Mouse (Mus musculus) monocyte, adult 2 months (primary cell): Measurements from ENCODE around the gene Ahnak.
"Not testable (repeated sequence)": the region's sequence is repeated elsewhere in the genome, so short reads cannot be mapped to it uniquely, and the experiment has no call there.

Experiments used
- DNase-seq, 2 experiments: peaks; one replicate each; pipeline ENCODE4 v3.0.0; 2022; ENCODE audit warnings: low spot score in 2 of 2, low read depth in 1 of 2

Gene Ahnak

DNA sequence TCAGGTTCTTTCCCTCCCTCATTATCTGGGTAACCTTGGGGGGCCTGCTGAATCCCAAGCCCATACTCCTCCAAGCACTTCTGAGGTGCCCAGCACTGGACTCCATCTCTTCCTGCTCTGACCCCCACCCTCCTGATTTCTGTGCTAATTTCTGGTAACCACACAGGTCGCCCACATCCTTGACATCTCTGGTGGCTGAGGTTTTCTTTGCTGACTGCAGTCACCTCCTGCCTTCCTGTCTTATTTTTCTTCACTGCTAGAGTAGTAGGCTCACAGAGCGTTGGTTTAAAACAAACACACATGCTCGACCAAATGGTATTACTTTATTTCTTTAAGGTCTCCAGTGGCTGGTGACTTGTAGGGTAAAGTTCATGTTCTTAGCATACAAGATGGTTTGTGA lies 49.1 kb downstream of the Ahnak start:
- DNase-seq: no peak

DNA sequence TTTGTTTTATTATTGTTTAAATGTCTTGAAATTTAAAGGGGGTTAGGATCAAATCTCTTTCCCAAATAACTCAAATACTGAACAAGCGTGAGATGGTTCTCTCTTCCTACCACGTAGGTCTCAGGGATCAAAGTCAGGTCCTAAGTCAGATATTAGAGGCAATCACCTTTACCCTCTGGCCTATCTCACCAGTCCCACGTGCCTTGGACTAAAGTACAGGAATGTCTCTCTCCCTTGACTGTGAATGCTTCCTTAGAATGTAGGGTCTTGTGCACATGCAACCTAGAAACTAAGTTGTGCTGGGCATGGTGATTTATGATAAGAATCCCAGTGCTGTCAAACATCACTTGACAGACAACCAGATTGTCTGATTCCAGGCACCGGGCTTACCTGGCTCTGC lies 50.2 kb downstream of the Ahnak start:
- DNase-seq: no peak

DNA sequence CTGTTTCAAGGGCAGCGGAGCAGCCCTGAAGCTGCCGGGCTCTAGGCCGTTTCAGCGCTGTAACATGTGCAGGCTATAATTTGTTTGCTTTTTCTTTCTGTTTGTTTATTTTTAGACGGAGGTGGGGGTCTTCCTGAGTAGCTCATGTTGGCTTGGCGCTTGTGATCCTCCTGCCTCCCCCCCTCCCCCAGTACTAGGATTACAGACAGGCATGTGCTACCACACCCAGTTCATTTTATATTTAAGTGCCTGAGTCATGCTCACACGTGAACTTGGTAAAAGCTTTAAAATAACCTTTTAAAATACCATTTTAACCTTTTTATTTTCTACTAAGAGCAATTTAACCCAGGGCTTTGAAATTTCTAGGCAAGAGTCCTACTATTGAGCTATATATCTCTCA lies 50.8 kb downstream of the Ahnak start:
- no peak for DNase-seq

DNA sequence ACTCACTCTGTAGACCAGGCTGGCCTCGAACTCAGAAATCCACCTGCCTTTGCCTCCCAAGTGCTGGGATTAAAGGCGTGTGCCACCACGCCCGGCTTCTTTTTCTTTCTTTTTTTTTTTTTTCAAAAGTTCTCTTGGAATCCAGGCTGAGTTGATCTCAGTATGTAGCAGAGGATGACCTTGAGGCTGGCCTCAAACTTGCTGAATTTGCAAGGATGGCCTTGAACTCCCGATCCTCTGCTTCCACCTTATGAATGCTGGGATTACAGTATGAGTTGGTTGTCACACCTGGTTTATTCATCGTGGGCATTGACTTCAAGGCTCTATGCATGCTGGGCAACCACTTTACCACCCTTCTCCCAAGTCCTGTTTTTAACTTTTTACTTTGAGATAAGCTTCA lies 51.6 kb downstream of the Ahnak start:
- DNase-seq: no peak

DNA sequence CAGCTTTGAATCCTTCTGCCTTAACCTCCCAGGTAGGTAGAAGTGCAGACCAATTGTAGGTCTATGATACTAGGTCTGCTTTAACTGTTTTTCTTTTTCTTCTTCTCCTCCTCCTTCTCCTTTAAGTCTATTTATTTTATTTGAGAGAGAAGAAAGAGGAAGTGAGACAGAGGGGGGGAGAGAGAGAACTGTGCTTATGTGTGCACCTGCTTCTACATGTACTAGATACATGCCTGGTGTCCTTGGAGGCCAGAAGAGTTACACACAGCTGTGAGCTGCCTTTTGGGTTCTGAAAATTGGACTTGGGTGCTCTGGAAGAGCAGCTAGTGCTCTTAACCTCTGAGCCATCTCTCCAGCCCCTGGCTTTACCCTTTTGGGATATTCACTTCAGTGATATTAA lies 52.0 kb downstream of the Ahnak start:
- no peak for DNase-seq

DNA sequence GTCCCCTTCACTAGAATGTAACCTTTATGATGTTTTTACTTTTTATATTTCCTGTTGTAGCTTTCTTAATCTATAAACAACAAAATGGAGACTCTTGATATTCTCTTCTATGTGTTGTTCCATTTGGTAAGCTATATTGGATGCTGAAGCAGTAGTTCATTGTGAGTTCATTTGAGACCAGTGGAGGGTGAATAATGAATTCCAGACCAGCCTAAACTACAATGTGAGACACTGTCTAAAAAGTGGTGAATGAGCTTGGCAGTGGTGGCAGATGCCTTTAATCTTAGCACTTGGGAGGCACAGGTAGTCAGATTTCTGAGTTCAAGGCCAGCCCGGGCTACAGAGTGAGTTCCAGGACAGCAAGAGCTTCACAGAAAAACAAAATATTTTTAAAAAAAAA lies 54.0 kb downstream of the Ahnak start:
- DNase-seq: no peak

DNA sequence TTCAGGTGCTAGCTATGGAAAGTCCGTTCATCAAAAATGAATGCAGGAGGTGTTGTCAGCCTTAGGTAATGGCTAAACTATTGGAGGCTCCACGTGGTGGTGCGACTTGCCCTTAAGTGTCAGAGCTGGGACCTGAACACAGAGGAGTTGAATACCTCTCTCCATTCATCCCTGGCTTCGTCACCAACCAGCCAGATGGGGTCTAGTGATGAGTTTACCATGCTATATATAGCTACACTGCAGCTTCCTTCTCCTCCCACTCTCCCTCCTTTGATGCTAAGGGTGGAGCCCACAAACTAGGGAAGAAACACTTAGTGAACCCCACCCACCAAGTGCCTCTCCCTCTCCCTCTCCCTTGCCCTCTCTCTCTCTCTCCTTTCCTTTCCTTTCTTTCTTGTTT lies 55.2 kb downstream of the Ahnak start:
- DNase-seq: no peak

DNA sequence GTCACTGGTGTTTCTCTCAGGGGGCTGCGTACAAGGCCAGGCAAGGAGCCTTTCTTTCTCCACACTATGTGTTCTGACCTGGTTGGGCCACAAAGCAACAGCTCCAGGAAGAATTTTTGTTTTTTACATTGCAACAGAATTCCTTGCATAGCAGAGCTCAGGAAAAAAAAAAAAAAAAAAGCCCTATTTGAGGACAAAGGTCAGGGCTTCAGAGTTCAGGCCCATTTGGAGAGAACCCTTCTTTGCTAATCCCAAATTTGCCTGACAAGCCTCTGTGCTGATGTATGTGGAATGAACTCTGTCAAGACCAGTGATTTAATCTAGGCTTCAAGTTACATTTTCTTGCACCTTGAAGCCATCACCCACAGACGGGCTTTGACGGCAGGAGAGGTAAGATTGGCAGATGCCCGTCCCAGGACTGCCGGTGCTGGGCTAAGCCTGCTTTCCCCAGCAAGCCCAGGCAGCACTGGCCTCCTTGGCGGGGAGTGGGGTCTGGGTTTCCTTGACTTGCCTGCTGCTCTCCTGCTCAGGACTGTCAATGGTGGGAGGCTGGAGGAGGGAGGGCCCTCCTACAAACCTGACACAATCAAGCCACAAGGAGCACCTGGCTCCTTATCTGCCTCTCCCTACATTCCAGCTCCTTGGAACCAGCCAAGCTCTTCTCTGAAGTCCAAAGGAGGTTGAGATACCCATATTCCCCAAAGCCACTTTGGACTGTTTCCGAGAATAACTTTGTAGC lies 58.3 kb downstream of the Ahnak start:
- no peak for DNase-seq

DNA sequence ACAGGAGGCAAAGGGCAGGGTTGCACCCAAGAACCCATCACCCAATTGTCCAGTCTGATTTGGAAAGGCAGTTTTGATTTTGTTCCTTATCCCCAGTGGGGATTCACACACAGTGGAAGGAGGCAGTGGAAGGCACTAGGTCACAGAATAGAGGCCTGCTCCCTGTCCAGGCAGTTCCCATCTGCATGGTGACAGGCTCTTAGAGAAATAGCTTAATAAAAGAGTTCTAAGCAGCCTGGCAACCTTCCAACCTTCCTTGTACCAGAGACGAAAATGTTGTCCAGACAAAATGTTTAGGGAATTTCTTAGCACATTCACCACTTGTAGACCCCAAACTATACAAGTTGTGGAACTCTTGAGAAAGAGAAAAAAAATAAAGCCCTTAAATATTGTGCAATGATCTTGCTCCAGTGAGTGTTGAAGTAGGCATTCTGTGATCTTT lies 58.9 kb downstream of the Ahnak start:
- no peak for DNase-seq

DNA sequence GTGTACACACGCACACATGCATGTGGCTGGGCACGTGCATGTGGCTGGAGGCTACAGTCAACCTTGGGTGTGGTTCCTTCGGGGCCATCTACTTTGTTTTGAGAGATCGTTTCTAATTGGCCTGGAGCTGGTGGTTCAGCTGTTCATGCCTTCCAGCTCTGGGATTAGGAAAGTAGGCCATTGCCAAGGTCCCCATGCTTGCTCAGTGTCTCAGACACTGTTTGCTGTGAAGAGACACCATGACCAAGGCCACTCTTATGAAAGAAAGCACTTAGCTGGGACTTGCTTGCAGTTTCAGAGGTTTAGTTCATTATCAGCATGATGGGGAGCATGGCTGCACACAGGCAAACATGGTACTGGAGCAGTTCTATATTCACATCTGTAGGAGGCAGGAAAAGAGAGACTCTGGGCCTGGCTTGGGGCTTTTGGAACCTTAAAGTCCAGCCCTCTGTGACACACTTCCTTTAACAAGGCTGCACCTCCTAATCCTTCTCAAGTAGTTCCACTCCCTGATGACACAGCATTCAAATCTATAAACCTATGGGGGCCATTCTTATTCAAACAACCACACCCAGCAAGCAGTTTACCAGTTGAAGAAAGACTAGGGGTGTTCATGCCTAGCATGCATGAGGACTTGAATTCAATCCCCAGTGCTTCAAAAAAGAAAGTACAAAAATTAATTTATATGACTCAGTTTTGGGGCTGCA lies 60.0 kb downstream of the Ahnak start:
- no peak for DNase-seq

DNA sequence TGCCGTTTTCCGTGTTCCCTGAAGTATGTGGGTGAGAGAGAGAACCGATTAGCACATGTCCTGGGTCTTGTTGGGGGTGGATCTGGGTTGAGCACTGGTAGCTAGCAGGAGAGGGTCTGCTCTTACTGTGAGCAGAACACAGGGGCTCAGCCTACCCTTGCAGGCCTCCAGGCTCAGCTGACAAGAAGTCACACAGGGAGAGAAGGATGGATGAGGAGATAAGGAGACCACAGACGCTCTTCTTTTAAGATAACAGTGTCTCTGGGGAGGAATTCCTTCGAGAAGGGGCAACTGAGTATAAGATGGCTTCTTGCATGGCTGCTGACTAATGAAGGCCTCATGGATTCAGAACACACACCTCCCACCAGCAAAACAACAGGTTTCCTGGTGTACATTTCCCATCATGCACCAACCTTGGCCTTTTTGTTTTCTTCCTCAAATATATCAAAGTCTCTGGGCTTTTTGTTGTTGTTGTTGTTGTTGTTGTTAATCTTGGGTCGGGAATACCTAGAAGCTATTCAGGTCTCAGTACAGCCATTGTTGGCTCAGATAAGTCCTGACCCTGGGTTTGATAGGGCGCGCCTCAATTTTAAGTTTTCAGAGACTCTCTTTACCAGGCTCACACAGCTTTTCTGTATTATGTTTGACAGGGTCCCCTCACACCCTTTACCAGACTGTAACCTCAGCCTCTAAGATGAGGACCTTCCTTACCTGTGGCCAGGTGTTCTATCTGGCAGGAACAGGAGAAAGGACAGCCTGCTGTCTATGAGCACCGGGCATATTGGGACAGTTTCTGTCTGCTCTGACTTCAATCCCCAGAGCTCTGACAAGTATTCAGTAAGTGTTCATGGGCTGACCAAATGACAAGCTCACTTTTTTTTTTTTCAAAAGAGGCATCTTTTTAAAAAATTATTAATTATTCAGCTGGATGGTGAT lies 61.5 kb downstream of the Ahnak start:
- no peak for DNase-seq

DNA sequence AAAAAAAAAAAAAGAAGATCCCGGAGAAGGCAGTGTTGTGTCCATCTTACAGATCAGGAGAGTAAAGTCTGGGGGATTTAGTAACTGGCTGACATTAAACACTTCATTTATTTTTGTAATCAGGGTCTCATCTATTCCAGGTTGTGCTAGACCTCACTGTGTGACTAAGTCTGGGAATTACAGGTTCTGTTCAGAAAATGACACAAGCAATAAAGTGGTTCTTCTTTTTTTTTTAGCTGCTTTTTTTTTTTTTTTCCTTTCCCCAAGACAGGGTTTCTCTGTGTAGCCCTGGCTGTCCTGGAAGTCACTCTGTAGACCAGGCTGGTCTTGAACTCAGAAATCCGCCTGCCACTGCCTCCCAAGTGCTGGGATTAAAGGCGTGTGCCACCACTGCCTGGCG lies 62.9 kb downstream of the Ahnak start:
- not testable (repeated sequence) for DNase-seq

DNA sequence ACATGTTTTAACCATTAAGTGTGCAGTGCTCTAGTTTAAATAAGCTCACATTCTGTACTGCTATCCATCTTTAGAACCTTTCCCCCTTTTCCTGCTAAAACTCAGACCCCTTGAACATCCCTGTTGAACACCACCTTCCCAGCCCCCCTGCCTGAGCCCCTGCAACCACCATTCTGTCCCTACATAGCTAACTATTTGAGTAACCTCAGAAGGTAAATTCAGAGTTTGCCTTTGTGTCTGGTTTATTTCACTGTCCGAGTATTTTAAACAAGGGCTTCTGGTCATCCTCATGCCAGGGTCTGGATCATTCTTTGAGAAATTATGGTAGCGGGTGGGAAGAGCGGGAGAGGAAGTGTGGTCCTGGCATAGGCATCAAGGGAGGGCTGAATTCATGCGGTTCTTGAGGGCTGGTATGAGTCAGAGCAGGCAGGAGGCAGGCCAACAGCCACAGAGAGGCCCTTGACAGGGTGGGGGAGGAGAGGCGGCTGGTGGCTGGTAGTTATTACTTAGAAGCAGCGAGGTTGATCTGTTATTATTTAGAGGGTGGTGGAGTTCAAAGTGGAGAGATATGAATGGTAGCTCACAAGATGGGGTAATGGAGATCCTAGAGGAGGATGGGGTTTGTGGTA lies 63.8 kb downstream of the Ahnak start:
- peak; percentile 44 to 49 for DNase-seq

DNA sequence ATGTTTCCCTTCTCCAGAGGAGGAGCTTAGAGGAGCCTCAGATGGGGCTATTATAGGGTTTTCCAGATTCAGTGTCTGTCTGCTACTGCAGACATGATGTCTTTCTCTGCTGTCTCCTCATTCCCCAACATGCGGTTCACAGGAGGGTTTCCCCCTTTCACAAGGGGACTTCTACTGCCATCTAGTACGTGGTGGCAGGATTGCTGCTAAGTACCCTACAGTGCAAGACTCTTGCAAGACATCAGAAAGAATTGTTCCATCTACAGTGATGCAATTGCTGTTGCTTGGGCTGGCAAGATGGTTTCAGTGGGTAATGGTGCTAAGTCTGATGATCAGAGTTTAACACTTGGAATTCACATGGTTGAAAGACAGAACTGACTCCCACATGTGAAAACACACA lies 66.1 kb downstream of the Ahnak start:
- DNase-seq: peak in 1 of 2 experiments; percentile 38

DNA sequence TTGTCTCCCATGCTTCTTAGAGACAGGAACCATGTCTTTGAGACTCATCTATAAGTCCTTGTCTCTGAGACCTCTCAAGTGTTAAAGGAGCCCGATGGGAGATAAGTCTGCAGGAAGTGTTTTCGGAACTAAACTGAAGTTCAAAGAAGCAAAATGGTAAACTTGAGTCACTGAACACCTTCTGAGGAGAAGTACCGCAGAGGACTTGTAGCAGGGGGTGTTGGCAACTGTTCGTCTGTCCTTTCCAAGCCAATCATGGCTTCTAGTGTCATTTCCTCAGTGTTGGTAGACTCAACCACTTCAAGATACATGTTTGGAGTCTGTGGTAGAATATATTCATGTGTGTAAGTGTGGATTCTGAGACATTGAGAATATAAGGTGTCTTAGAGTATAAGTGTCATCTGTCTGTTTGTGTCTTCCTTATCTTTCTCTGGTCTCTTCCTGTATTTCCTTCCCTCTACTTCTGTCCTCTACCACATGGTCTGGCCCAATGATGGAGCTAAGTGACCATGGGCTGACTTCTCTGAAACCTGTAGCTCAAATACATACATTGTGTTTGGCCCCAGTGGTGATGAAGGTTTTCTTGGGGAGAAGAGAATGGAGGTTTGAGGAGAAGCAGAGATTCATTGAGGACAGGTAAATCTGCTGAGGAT lies 66.7 kb downstream of the Ahnak start:
- no peak for DNase-seq

DNA sequence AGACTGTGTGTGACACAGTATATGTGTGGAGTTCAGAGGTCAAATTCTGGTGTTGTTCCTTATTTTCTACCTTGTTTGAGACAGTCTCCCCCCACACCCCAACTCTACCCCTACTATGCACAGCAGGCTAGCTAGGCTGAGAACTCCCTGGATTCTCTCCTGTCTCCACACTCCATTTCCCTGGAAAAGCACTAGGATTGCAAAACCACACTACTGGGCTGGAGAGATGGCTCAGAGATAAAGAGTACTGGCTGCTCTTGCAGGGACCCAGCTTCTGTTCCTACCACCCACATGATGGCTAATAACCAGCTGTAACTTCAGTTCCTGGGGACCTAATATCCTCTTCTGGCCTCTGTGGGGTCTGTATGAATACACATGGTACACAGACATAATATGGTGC lies 68.6 kb downstream of the Ahnak start:
- no peak for DNase-seq

DNA sequence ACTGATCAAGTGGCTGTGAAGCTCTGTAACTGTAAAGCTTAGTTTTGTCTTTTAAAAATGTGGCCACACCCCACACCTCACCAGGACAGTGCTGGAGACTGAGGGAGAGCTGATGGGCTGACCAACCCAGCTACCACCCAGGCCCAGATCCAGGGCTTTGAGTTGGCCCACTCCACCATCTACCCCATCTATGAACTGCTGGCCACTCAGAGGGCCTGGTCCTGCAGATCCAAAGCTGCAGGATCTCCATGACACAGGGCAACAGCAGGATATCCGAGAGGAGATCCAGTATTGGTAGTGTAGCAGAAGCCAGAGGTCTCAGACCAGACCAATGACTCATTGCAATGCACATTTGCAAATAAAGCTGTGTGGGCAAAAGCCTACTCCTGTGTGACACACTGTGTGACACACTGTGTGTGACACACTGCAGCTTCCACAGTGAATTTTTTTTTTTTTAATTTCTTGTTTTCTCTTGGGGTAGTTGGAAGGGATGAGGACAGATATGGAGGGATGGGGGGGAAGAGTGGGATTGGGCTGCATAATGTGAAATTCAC lies 69.3 kb downstream of the Ahnak start:
- no peak for DNase-seq

DNA sequence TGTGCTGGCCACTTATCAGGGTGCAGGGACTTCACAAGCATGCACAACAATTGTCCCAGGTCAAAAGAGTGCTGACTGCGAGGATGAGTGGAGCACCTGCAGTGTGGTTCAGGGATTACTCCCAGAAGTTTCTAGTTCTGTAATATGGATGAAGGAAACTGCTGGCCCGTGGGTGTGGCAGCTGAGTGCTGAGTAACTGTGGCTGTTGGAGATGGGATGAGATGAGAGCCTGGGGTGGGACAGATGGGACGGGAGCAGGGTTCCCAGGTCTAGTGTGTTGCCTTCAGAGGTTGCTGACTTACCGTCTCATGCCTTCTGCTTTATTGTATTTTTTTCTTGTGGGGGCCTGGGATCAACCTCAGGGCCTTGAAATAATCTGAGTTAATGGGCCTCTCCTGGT lies 69.9 kb downstream of the Ahnak start:
- DNase-seq: no peak

DNA sequence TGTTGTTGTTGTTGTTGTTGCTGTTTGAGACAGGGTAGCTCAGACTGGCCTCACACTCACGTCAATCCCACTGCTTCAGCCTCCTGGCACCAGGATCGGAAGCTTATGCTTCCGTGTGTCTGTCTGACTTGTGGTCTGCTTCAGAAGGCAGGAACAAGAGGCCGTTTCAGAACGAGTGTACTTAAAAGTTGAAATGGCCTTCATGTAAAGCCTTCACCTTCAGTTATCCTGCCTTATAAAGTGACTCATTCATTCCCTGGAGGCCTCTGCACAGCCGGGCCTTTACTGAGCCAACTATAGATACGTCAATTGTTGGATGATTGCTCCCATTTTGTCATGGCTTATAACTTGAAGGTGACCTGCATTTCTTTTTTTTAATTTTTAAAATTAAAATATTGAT lies 70.3 kb downstream of the Ahnak start:
- DNase-seq: no peak

DNA sequence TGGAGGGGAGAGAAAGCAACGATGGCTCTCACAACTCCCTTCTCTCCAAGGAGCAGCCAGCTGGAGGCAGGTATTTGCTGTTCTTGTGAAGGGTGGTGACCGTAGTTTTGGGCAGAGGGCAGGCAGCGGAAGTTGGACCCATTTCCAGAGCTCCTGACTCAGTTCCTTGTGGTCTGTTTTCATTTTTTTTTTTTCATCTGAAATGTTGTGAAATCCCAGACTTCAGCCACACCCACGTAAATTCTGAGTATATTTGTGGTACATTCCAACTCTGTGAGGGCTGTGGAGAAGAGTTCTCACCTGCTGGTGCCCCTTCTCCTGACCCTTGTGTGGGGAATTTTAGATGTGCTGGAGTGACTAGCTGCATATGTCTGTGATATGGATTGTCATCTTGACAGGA lies 71.0 kb downstream of the Ahnak start:
- DNase-seq: no peak
